Mouse (Mus musculus) heart, postnatal 14 days (tissue): ENCODE results near the gene Olfr148. TPM values are rescaled to one million over a fixed set of nuclear protein-coding genes. Genes with fewer than 3 reads are reported as not detected.

Experiments used
- total RNA-seq, 2 experiments: library from RNA; stranded (reverse); gene quantifications; 2 replicates each; pipeline ENCODE4 v1.2.3; 2021

Gene Olfr148
- total RNA-seq, 2 experiments from 2014 or later = not detected

Other genes with a start within 250 kb of the Olfr148 start
- gene Olfr951, start 223.2 kb upstream of the Olfr148 start, total RNA-seq = not detected
- not detected for gene Olfr952, start 183.5 kb upstream of the Olfr148 start, total RNA-seq
- gene Olfr954, start 154.0 kb upstream of the Olfr148 start, total RNA-seq = not detected
- gene Olfr955, start 138.7 kb upstream of the Olfr148 start, total RNA-seq = not detected
- not detected for gene Olfr44, start 116.7 kb upstream of the Olfr148 start, total RNA-seq
- not detected for gene Olfr957, start 94.8 kb upstream of the Olfr148 start, total RNA-seq
- not detected for gene Olfr958, start 56.6 kb upstream of the Olfr148 start, total RNA-seq
- not detected for gene Olfr959, start 35.1 kb upstream of the Olfr148 start, total RNA-seq
- 1 to 10 TPM in 1 of 2 experiments, under 1 TPM in 1; 0.73 to 1.4 TPM for gene AW551984, start 6.3 kb upstream of the Olfr148 start, total RNA-seq
- not detected for gene Olfr960, start 10.7 kb downstream of the Olfr148 start, total RNA-seq
- gene Olfr961, start 34.4 kb downstream of the Olfr148 start, total RNA-seq = not detected
- not detected for gene Olfr963, start 56.5 kb downstream of the Olfr148 start, total RNA-seq
- gene Olfr149, start 96.5 kb downstream of the Olfr148 start, total RNA-seq = not detected
- not detected for gene Olfr965, start 100.7 kb downstream of the Olfr148 start, total RNA-seq
- not detected for gene Olfr150, start 120.3 kb downstream of the Olfr148 start, total RNA-seq
- gene Olfr967, start 135.6 kb downstream of the Olfr148 start, total RNA-seq = not detected
- not detected for gene Olfr968, start 172.6 kb downstream of the Olfr148 start, total RNA-seq
- not detected for gene Olfr969, start 180.3 kb downstream of the Olfr148 start, total RNA-seq
- not detected for gene Olfr970, start 198.2 kb downstream of the Olfr148 start, total RNA-seq
- not detected for gene Olfr971, start 226.2 kb downstream of the Olfr148 start, total RNA-seq